ENCODE assay signal across 8 mouse cellular contexts in the genomic region with DNA sequence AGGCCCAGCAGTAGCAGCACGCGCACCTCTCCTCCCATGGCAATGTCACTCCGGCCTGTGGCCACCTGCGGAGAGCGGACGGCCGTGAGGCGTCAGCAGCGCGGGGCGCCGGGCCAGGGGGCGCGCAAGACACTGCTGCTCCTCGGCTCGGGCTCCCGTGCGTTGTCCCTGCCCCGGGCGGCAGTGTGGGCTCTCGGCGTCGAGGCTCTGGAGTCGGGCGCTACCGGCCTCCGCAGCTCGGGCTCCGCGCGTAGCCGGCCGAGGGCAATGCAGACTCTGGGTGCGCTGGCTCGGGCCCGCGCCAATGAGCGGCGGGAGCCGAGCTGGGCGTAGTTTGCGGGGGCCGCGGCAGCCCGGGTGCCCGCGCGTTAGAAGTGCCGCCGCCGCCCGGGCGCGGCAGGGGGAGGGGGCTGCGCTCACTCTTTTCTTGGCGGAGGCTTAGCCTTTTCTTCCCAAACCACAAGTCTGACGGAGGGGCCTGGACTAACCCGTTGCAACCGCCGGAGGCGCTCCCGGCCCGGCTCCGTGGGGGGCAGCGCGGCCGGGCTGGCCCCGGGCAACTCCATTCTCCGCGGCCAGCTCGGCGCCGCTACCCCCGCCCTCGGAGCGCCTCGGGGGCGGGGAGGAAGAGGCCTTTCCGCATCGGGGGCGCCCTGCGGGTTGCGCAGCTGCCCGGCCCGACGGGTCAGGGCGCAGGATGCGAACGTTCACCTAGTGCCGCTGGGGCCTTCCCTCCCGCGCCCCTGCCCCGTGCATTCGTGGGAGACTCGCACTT. TPM values are rescaled to one million over a fixed set of nuclear protein-coding genes. Genes with fewer than 3 reads are reported as not detected.
DNase-seq lines count a peak whose midpoint lies in the region; ATAC-seq lines count a peak whose summit lies in the region.

No protein-coding gene starts in this region.

- H3K4me1 ChIP-seq in embryonic facial prominence, embryonic 10.5 days: peaks cover 34% of the 10 kb centered on the region
- peaks cover 19% of the 10 kb centered on the region for H3K4me1 ChIP-seq in hindbrain, embryonic 15.5 days (replicated peaks)
- peaks cover 19% of the 10 kb centered on the region for H3K4me1 ChIP-seq in liver, embryonic 11.5 days (replicated peaks; ENCODE audit: control insufficient read depth, insufficient read depth, low read length)

- H3K36me3 ChIP-seq in embryonic facial prominence, embryonic 10.5 days (replicated peaks): no peaks in the 10 kb centered on the region
- H3K36me3 ChIP-seq in hindbrain, embryonic 15.5 days: no peaks in the 10 kb centered on the region
- no peaks in the 10 kb centered on the region for H3K36me3 ChIP-seq in liver, embryonic 11.5 days (ENCODE audit: control insufficient read depth, insufficient read depth, low read length)

- no peaks in the 10 kb centered on the region for H3K9me3 ChIP-seq in embryonic facial prominence, embryonic 10.5 days
- H3K9me3 ChIP-seq in hindbrain, embryonic 15.5 days: no peaks in the 10 kb centered on the region
- H3K9me3 ChIP-seq in liver, embryonic 11.5 days (ENCODE audit: control insufficient read depth, low read length): no peaks in the 10 kb centered on the region

- peak overlapping the region; percentile 62 for H3K4me2 ChIP-seq in hindbrain, embryonic 15.5 days
- peak overlapping the region; percentile 70 for H3K4me2 ChIP-seq in liver, embryonic 11.5 days

- peak overlapping the region; percentile 60 for H3K4me3 ChIP-seq in embryonic facial prominence, embryonic 10.5 days
- peak overlapping the region; percentile 36 for H3K4me3 ChIP-seq in hindbrain, embryonic 15.5 days
- H3K4me3 ChIP-seq in liver, embryonic 11.5 days (ENCODE audit: low read depth, low read length): peak overlapping the region; percentile 50

- peak; percentile 44 for ATAC-seq in hindbrain, embryonic 15.5 days (ENCODE audit: low FRiP score, low read depth)
- no peak; the same call in 1 of the 2 replicates for ATAC-seq in liver, embryonic 11.5 days (replicated peaks; ENCODE audit: low FRiP score)

- under 1% methylated on average over 95 of the region's 95 CpGs for WGBS in embryonic facial prominence, embryonic 10.5 days
- WGBS in hindbrain, embryonic 15.5 days: under 1% methylated on average over 83 of the region's 95 CpGs
- WGBS in liver, embryonic 11.5 days: 1% methylated on average over 91 of the region's 95 CpGs

- H3K27ac ChIP-seq in embryonic facial prominence, embryonic 10.5 days (replicated peaks): peak overlapping the region; percentile 75
- H3K27ac ChIP-seq in hindbrain, embryonic 15.5 days (replicated peaks): no peak overlapping the region
- H3K27ac ChIP-seq in liver, embryonic 11.5 days (ENCODE audit: low read depth, low read length): no peak overlapping the region

- H3K9ac ChIP-seq in hindbrain, embryonic 15.5 days: 0 out of 2 replicates have a peak overlapping the region, but pooled peaks have one; percentile 8
- 0 out of 2 replicates have a peak overlapping the region, but pooled peaks have one; percentile 20 for H3K9ac ChIP-seq in liver, embryonic 11.5 days (ENCODE audit: low read depth, low read length)

- peak; percentile 19 to 48 for DNase-seq in lung, adult 18-20 months
- DNase-seq in lung, postnatal 36 days: no peak
- DNase-seq in embryonic facial prominence, embryonic 10.5 days (ENCODE audit: low spot score): peak; percentile 72
- peak; percentile 51 for DNase-seq in liver, embryonic 11.5 days (ENCODE audit: low spot score)
- DNase-seq in neural tube, embryonic 10.5 days (ENCODE audit: extremely low spot score, low spot score): peak; percentile 61
- DNase-seq in left cerebral cortex, adult 11 months (ENCODE audit: low spot score): no peak
- DNase-seq in spleen, postnatal 4 days (ENCODE audit: low spot score in 2 of 2): no peak

- H3K27me3 ChIP-seq in embryonic facial prominence, embryonic 10.5 days (replicated peaks; ENCODE audit: low read depth, poor library complexity, severe bottlenecking): peaks cover 98% of the 10 kb centered on the region
- peaks cover 86% of the 10 kb centered on the region for H3K27me3 ChIP-seq in hindbrain, embryonic 15.5 days
- H3K27me3 ChIP-seq in liver, embryonic 11.5 days (replicated peaks; ENCODE audit: control insufficient read depth, insufficient read depth, low read length): peaks cover 92% of the 10 kb centered on the region

RNA-seq across cellular contexts. Expression of gene Notum, which starts 0.5 kb away (rescaled TPM):
- 4.4 and 4.8 TPM in 2 replicates for polyA plus RNA-seq in embryonic facial prominence, embryonic 10.5 days (2016; fragmentation: Nextera tagmentation; extraction: Ambion mirVana)
- 2.2 and 2.3 TPM in 2 replicates for polyA plus RNA-seq in hindbrain, embryonic 15.5 days (2015; fragmentation: Nextera tagmentation; extraction: Ambion mirVana)
- polyA plus RNA-seq in liver, embryonic 11.5 days (2014; fragmentation: Nextera tagmentation; extraction: Ambion mirVana): 0.51 and 0.52 TPM in 2 replicates

RNA-seq across cellular contexts. Expression of gene Aspscr1, which starts 12.3 kb away (rescaled TPM):
- 151 and 155 TPM in 2 replicates for polyA plus RNA-seq in embryonic facial prominence, embryonic 10.5 days (2016; fragmentation: Nextera tagmentation; extraction: Ambion mirVana)
- polyA plus RNA-seq in hindbrain, embryonic 15.5 days (2015; fragmentation: Nextera tagmentation; extraction: Ambion mirVana): 140 and 154 TPM in 2 replicates
- 83.7 and 97.1 TPM in 2 replicates for polyA plus RNA-seq in liver, embryonic 11.5 days (2014; fragmentation: Nextera tagmentation; extraction: Ambion mirVana)

RNA-seq across cellular contexts. Expression of gene Myadml2, which starts 12.5 kb away (rescaled TPM):
- polyA plus RNA-seq in embryonic facial prominence, embryonic 10.5 days (2016; fragmentation: Nextera tagmentation; extraction: Ambion mirVana): not detected in 2 replicates
- polyA plus RNA-seq in hindbrain, embryonic 15.5 days (2015; fragmentation: Nextera tagmentation; extraction: Ambion mirVana): 0.67 and 1.0 TPM in 2 replicates
- polyA plus RNA-seq in liver, embryonic 11.5 days (2014; fragmentation: Nextera tagmentation; extraction: Ambion mirVana): 0.34 and 0.60 TPM in 2 replicates

RNA-seq across cellular contexts. Expression of gene Pycr1, which starts 16.9 kb away (rescaled TPM):
- 32.7 and 33.7 TPM in 2 replicates for polyA plus RNA-seq in embryonic facial prominence, embryonic 10.5 days (2016; fragmentation: Nextera tagmentation; extraction: Ambion mirVana)
- polyA plus RNA-seq in hindbrain, embryonic 15.5 days (2015; fragmentation: Nextera tagmentation; extraction: Ambion mirVana): 19.0 and 21.3 TPM in 2 replicates
- 18.5 and 21.2 TPM in 2 replicates for polyA plus RNA-seq in liver, embryonic 11.5 days (2014; fragmentation: Nextera tagmentation; extraction: Ambion mirVana)

RNA-seq across cellular contexts. Expression of gene Mafg, which starts 27.1 kb away (rescaled TPM):
- polyA plus RNA-seq in embryonic facial prominence, embryonic 10.5 days (2016; fragmentation: Nextera tagmentation; extraction: Ambion mirVana): 24.2 and 25.1 TPM in 2 replicates
- 42.5 and 42.7 TPM in 2 replicates for polyA plus RNA-seq in hindbrain, embryonic 15.5 days (2015; fragmentation: Nextera tagmentation; extraction: Ambion mirVana)
- 32.6 and 34.8 TPM in 2 replicates for polyA plus RNA-seq in liver, embryonic 11.5 days (2014; fragmentation: Nextera tagmentation; extraction: Ambion mirVana)

Comparison
In these comparisons a context has a peak if more than half of its experiments do, and no peak if none do; other contexts are left out.
1. DNase-seq: peak in lung, adult 18-20 months (2 of 2), embryonic facial prominence, embryonic 10.5 days (single experiment), liver, embryonic 11.5 days (single experiment) and neural tube, embryonic 10.5 days (single experiment); none in lung, postnatal 36 days (single experiment), left cerebral cortex, adult 11 months (single experiment) and spleen, postnatal 4 days (0 of 2).
2. Peak in every context shown above with its lines, with median percentiles within 50 percentile points of each other: H3K4me3 ChIP-seq.